ENCODE assay signal across 26 mouse cellular contexts in the genomic region with DNA sequence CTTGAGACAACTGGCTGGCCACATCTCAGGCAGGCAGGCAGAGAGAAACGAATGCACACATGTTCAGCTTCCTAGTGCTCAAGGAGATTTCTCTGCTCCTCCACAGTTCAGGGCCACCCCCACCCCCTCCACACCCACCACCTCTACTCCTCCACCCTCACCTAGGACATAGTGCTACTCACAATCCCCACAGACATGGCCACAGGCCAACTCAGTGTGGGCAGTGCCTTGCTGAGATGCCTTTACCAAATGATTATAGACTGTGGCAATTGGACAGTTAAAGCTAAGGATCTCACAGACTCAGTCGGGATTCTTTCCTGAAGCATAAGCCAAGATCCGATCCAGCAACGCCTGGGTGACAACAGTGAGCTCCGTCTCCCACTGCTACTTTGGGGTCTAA. TPM values are rescaled to one million over a fixed set of nuclear protein-coding genes. Genes with fewer than 3 reads are reported as not detected.
A peak's percentile ranks its signal among the peaks of the same experiment; 100 is the strongest.
DNase-seq lines count a peak whose midpoint lies in the region; ATAC-seq and TF ChIP-seq lines count a peak whose summit lies in the region.
"Had no signal": no experiment of that assay in that cellular context is flagged by ENCODE, and none has a peak within 500 bp of the region (broad histone marks: within the 10 kb centered on the region; RNA-seq: fewer than 3 reads in every experiment).

No protein-coding gene starts in this region.

- H3K4me3 ChIP-seq in heart, embryonic 10.5 days = no peak overlapping the region
- no peak overlapping the region for H3K4me3 ChIP-seq in stomach, postnatal 0 days (ENCODE audit: low read depth, low read length)
- H3K4me3 ChIP-seq: embryonic facial prominence, embryonic 10.5 days; embryonic facial prominence, embryonic 15.5 days; forebrain, embryonic 12.5 days; heart, embryonic 13.5 days; lung, embryonic 15.5 days; midbrain, embryonic 12.5 days; neural tube, embryonic 13.5 days had no signal

- WGBS in heart, embryonic 10.5 days = 69% methylated on average over 5 of the region's 5 CpGs
- WGBS in stomach, postnatal 0 days = 56% methylated on average over 5 of the region's 5 CpGs

- peaks cover 14% of the 10 kb centered on the region for H3K4me1 ChIP-seq in heart, embryonic 10.5 days
- H3K4me1 ChIP-seq in stomach, postnatal 0 days (replicated peaks; ENCODE audit: control insufficient read depth, insufficient read depth) = no peaks in the 10 kb centered on the region

- 0 out of 2 replicates have a peak, but pooled peaks have one; percentile 25 for ATAC-seq in stomach, postnatal 0 days (ENCODE audit: low FRiP score, low TSS enrichment)
- ATAC-seq in activated CD4-positive, CD25-positive, alpha-beta regulatory T cell, adult 4 months = no peak
- ATAC-seq: forebrain, postnatal 0 days; intestine, postnatal 0 days; Patski had no signal

- TF ChIP-seq CTCF in stomach, postnatal 0 days (IDR thresholded peaks at IDR 0.05; ENCODE audit: low read depth) = no peak

- H3K27me3 ChIP-seq in heart, embryonic 10.5 days (ENCODE audit: insufficient read depth, poor library complexity, severe bottlenecking) = no peaks in the 10 kb centered on the region
- no peaks in the 10 kb centered on the region for H3K27me3 ChIP-seq in stomach, postnatal 0 days (ENCODE audit: control insufficient read depth, insufficient read depth, low read length)
- H3K27me3 ChIP-seq: embryonic facial prominence, embryonic 15.5 days; forebrain, embryonic 12.5 days; heart, embryonic 13.5 days; lung, embryonic 15.5 days; midbrain, embryonic 12.5 days; neural tube, embryonic 13.5 days; Patski had no signal

- H3K9ac ChIP-seq in stomach, postnatal 0 days (ENCODE audit: low read length) = no peak overlapping the region
- H3K9ac ChIP-seq: embryonic facial prominence, embryonic 15.5 days; forebrain, embryonic 12.5 days; forebrain, postnatal 0 days; heart, embryonic 13.5 days; hindbrain, embryonic 14.5 days; lung, embryonic 15.5 days; midbrain, embryonic 12.5 days; neural tube, embryonic 13.5 days had no signal

- no peaks in the 10 kb centered on the region for H3K9me3 ChIP-seq in heart, embryonic 10.5 days
- H3K9me3 ChIP-seq in stomach, postnatal 0 days (ENCODE audit: control insufficient read depth, low read length) = no peaks in the 10 kb centered on the region
- H3K9me3 ChIP-seq: embryonic facial prominence, embryonic 10.5 days; embryonic facial prominence, embryonic 15.5 days; forebrain, embryonic 12.5 days; heart, embryonic 13.5 days; lung, embryonic 15.5 days; midbrain, embryonic 12.5 days; neural tube, embryonic 13.5 days had no signal

- no peaks in the 10 kb centered on the region for H3K36me3 ChIP-seq in heart, embryonic 10.5 days
- H3K36me3 ChIP-seq in stomach, postnatal 0 days (ENCODE audit: control insufficient read depth, insufficient read depth, low read length) = no peaks in the 10 kb centered on the region
- H3K36me3 ChIP-seq: embryonic facial prominence, embryonic 10.5 days; embryonic facial prominence, embryonic 15.5 days; forebrain, embryonic 12.5 days; heart, embryonic 13.5 days; lung, embryonic 15.5 days; midbrain, embryonic 12.5 days; neural tube, embryonic 13.5 days had no signal

- no peak for TF ChIP-seq EP300 in stomach, postnatal 0 days (optimal IDR thresholded peaks at IDR 0.05)

- peak; percentile 71 for DNase-seq in heart, adult 11 months
- DNase-seq in heart, embryonic 10.5 days (ENCODE audit: low spot score) = no peak
- peak; percentile 24 to 40 for DNase-seq in right cerebral cortex, adult 2 months (ENCODE audit: low spot score in 2 of 2)
- no peak for DNase-seq in right cerebral cortex, postnatal 36 days (ENCODE audit: low spot score in 2 of 2)
- DNase-seq in stomach, postnatal 0 days (ENCODE audit: low spot score) = no peak
- DNase-seq in cerebellum, adult 11-12 months = no peak
- DNase-seq: adrenal gland, postnatal 25 days; cerebellum, adult 2 months; cerebellum, postnatal 14 days; forebrain, postnatal 0 days; gastrocnemius, postnatal 10 days; heart, adult 18-20 months; kidney, postnatal 10 days; layer of hippocampus, postnatal 36 days; right cerebral cortex, postnatal 25 days had no signal

- H3K4me2 ChIP-seq in stomach, postnatal 0 days (replicated peaks; ENCODE audit: low read depth) = no peak overlapping the region
- H3K4me2 ChIP-seq: embryonic facial prominence, embryonic 15.5 days; forebrain, embryonic 12.5 days; heart, embryonic 13.5 days; hindbrain, embryonic 14.5 days; lung, embryonic 15.5 days; midbrain, embryonic 12.5 days; neural tube, embryonic 13.5 days had no signal

- no peak overlapping the region for H3K27ac ChIP-seq in heart, embryonic 10.5 days
- H3K27ac ChIP-seq in stomach, postnatal 0 days (replicated peaks) = no peak overlapping the region
- H3K27ac ChIP-seq: embryonic facial prominence, embryonic 10.5 days; embryonic facial prominence, embryonic 15.5 days; forebrain, embryonic 12.5 days; heart, embryonic 13.5 days; hindbrain, embryonic 14.5 days; lung, embryonic 15.5 days; midbrain, embryonic 12.5 days; neural tube, embryonic 13.5 days had no signal

RNA-seq across cellular contexts. Expression of a gene that starts 39.9 kb away (rescaled TPM):
- 627 and 739 TPM in 2 replicates for polyA plus RNA-seq in heart, embryonic 10.5 days (2016; fragmentation: Nextera tagmentation; extraction: Ambion mirVana)
- polyA plus RNA-seq in stomach, postnatal 0 days (2015; fragmentation: Nextera tagmentation; extraction: Ambion mirVana) = 519 and 531 TPM in 2 replicates
- polyA plus RNA-seq in activated CD4-positive, CD25-positive, alpha-beta regulatory T cell, adult 4 months (2017; shearing (Covaris generic)) = 1,000 to 10,000 TPM in 1 of 2 experiments, 100 to 1,000 TPM in 1; 878 to 1,002 TPM

Comparison
In these comparisons a context has a peak if more than half of its experiments do, and no peak if none do; other contexts are left out.
1. DNase-seq: peak in heart, adult 11 months (single experiment) and right cerebral cortex, adult 2 months (2 of 2); none in heart, embryonic 10.5 days (single experiment), right cerebral cortex, postnatal 36 days (0 of 2), stomach, postnatal 0 days (single experiment) and cerebellum, adult 11-12 months (single experiment).